Mouse (Mus musculus): ENCODE data around the gene Mrps33. TPM values are rescaled to one million over a fixed set of nuclear protein-coding genes. Genes with fewer than 3 reads are reported as not detected.
A peak's percentile ranks its signal among the peaks of the same experiment; 100 is the strongest.

Gene Mrps33
- polyA plus RNA-seq, 1 experiment from 2014 or later = 64.2 TPM

- no peak for ATAC-seq (ENCODE audit: insufficient read depth)
- H3K9me3 ChIP-seq (replicated peaks) = no peaks in the 10 kb centered on the region
- 67% methylated on average over 3 of the region's 3 CpGs for whole genome bisulfite sequencing (ENCODE audit: insufficient replicate concordance)
- H3K36me3 ChIP-seq (replicated peaks) = peaks cover 10% of the 10 kb centered on the region
- H3K4me3 ChIP-seq (replicated peaks) = no peak overlapping the region
- peaks cover 5% of the 10 kb centered on the region; the same call in 1 of the 2 replicates for H3K4me1 ChIP-seq (replicated peaks)
- H3K27ac ChIP-seq (replicated peaks) = no peak overlapping the region
- H3K27me3 ChIP-seq = no peaks in the 10 kb centered on the region
- H3K4me2 ChIP-seq = no peak overlapping the region
- H3K9ac ChIP-seq = no peak overlapping the region
These were observed 4.9 kb downstream of the Mrps33 start for GRCm38 (mm10) chr6:39805916-39806315.

- no peak overlapping the region for H3K27ac ChIP-seq (replicated peaks)
- 78% methylated on average over 7 of the region's 7 CpGs for WGBS (ENCODE audit: insufficient replicate concordance)
- no peak for ATAC-seq (ENCODE audit: insufficient read depth)
These were observed 9.8 kb downstream of the Mrps33 start for GRCm38 (mm10) chr6:39800977-39801376.

DNA sequence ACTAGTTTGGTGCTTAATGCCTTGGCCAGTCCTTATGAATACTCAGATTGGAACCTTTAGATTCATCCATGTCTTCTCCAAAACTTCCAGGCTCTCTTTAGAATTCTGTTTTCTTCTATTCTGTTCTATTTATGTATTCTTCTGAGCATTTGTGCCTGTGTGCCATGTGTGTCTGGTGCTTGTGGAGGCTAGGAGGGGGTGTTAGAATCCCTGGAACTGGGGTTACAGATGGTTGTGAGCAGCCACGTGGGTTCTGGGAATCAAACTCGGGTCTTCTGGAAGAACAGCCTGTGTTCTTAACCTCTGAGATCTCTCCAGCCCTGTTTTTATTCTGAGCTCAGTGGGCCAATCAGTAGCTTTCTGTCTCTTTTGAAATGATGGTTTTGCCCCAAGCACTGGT, 13.7 kb downstream of the Mrps33 start:
- Histone ChIP-seq H3K4me1 (replicated peaks) (no peaks in the 10 kb centered on the region), H3K9me3 (replicated peaks) (no peaks in the 10 kb centered on the region), H3K4me2 (no peak overlapping the region), H3K9ac (no peak overlapping the region), H3K27me3 (no peaks in the 10 kb centered on the region), H3K36me3 (replicated peaks) (peaks cover 15% of the 10 kb centered on the region), H3K4me3 (replicated peaks) (no peak overlapping the region), H3K27ac (replicated peaks) (no peak overlapping the region)
- no peak for ATAC-seq (ENCODE audit: insufficient read depth)
- 42% methylated on average over 2 of the region's 2 CpGs for WGBS (ENCODE audit: insufficient replicate concordance)

More at GRCm38 (mm10) chr6:39800977-39801376, 9.8 kb downstream of the Mrps33 start:
- Histone ChIP-seq H3K4me3 (replicated peaks) (no peak overlapping the region), H3K4me2 (no peak overlapping the region), H3K9ac (no peak overlapping the region), H3K27me3 (no peaks in the 10 kb centered on the region), H3K9me3 (replicated peaks) (no peaks in the 10 kb centered on the region), H3K4me1 (replicated peaks) (no peaks in the 10 kb centered on the region), H3K36me3 (replicated peaks) (peaks cover 21% of the 10 kb centered on the region)

- no peak overlapping the region for H3K9ac ChIP-seq
- no peak for ATAC-seq (ENCODE audit: insufficient read depth)
- no peak overlapping the region for H3K4me2 ChIP-seq
- no peak overlapping the region for H3K4me3 ChIP-seq (replicated peaks)
- no peaks in the 10 kb centered on the region for H3K27me3 ChIP-seq
- WGBS (ENCODE audit: insufficient replicate concordance) = 59% methylated on average over 1 of the region's 1 CpGs
- peaks cover 14% of the 10 kb centered on the region for H3K36me3 ChIP-seq (replicated peaks)
- H3K4me1 ChIP-seq (replicated peaks) = no peaks in the 10 kb centered on the region
- H3K27ac ChIP-seq (replicated peaks) = no peak overlapping the region
- H3K9me3 ChIP-seq (replicated peaks) = no peaks in the 10 kb centered on the region
These were observed 14.6 kb downstream of the Mrps33 start for GRCm38 (mm10) chr6:39796150-39796549.

DNA sequence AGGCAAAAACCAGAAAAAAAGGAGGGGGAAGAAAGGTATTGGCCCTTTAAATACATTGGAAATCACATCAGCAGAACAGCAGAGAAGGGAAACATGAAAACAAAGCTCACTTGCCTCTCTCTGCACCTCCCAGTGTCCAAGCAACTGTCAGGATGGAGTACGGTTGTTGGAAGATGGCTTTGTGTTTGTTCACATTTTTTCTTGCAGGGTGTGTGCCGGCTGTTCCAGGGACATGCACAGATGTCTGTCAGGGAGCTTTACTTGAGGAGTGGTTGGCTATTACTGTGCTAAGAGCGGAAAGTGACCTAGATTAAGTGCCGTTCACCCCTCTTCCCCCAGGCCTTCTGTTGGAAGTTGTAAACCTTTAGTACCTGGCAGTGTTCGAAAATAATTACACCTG, 19.0 kb downstream of the Mrps33 start:
- Histone ChIP-seq H3K36me3 (replicated peaks) (no peaks in the 10 kb centered on the region), H3K4me2 (no peak overlapping the region), H3K9ac (no peak overlapping the region), H3K4me1 (replicated peaks) (no peaks in the 10 kb centered on the region), H3K27me3 (peaks cover 9% of the 10 kb centered on the region; the same call in 1 of the 2 replicates), H3K4me3 (replicated peaks) (no peak overlapping the region), H3K9me3 (replicated peaks) (no peaks in the 10 kb centered on the region), H3K27ac (replicated peaks) (no peak overlapping the region)
- no peak for ATAC-seq (ENCODE audit: insufficient read depth)
- 63% methylated on average over 5 of the region's 5 CpGs for WGBS (ENCODE audit: insufficient replicate concordance)

DNA sequence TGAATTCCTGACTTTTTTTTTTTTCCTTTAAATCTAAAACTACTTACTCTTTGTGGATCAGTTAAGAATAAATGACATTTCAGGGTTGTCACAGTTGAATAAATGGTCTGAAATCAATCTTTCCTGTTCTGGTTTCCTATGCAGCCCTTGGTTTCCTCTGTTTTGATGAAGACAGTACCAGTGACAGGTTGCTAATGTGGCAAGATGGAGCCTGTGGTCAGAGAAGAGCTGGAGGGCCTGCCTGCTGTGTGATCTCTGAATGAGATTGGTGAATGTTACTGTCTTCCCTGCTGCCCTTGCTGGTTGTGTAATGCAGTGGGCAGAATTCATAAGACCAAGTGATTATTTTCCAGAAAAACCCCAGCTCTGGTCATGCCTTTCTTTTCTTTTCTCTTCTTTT, 22.4 kb downstream of the Mrps33 start:
- Histone ChIP-seq H3K36me3 (replicated peaks) (no peaks in the 10 kb centered on the region), H3K4me3 (replicated peaks) (no peak overlapping the region), H3K4me2 (no peak overlapping the region), H3K27me3 (peaks cover 9% of the 10 kb centered on the region; the same call in 1 of the 2 replicates), H3K9ac (no peak overlapping the region), H3K27ac (replicated peaks) (no peak overlapping the region), H3K9me3 (replicated peaks) (no peaks in the 10 kb centered on the region), H3K4me1 (replicated peaks) (no peaks in the 10 kb centered on the region)
- ATAC-seq (ENCODE audit: insufficient read depth) = no peak

- Histone ChIP-seq H3K4me1 (replicated peaks) (no peaks in the 10 kb centered on the region), H3K27me3 (peaks cover 9% of the 10 kb centered on the region; the same call in 1 of the 2 replicates), H3K36me3 (replicated peaks) (no peaks in the 10 kb centered on the region), H3K9ac (no peak overlapping the region), H3K27ac (replicated peaks) (no peak overlapping the region), H3K4me3 (replicated peaks) (no peak overlapping the region), H3K4me2 (no peak overlapping the region), H3K9me3 (replicated peaks) (no peaks in the 10 kb centered on the region)
- 29% methylated on average over 9 of the region's 9 CpGs for WGBS (ENCODE audit: insufficient replicate concordance)
- ATAC-seq (ENCODE audit: insufficient read depth) = no peak
These were observed 23.0 kb downstream of the Mrps33 start for GRCm38 (mm10) chr6:39787783-39788182.

GRCm38 (mm10) chr6:39785944-39786343, 24.8 kb downstream of the Mrps33 start:
- ATAC-seq (ENCODE audit: insufficient read depth) = no peak
- H3K27ac ChIP-seq (replicated peaks) = no peak overlapping the region
- WGBS (ENCODE audit: insufficient replicate concordance) = 60% methylated on average over 5 of the region's 5 CpGs

DNA sequence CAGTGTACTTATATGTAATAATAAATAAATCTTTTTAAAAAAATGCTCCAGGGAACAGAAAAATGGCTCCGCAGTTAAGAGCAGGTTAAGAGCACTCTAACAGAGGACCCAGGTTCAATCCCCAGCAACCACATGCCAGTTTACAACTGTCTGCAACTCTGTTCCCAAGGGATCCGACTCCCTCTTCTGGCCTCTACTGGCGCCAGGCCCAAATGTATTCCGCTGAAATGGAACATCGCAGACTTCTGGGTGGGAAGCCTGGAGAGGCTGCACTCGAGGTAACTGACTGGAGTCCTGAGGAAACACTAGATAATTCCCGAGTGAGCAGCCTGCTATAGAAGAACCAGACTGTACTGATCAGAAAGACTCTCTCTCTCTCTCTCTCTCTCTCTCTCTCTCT, 27.3 kb downstream of the Mrps33 start:
- Histone ChIP-seq H3K4me2 (no peak overlapping the region), H3K36me3 (replicated peaks) (no peaks in the 10 kb centered on the region), H3K27me3 (peaks cover 16% of the 10 kb centered on the region), H3K4me3 (replicated peaks) (no peak overlapping the region), H3K9me3 (replicated peaks) (no peaks in the 10 kb centered on the region), H3K4me1 (replicated peaks) (peaks cover 11% of the 10 kb centered on the region), H3K27ac (replicated peaks) (no peak overlapping the region), H3K9ac (no peak overlapping the region)
- no peak for ATAC-seq (ENCODE audit: insufficient read depth)
- 65% methylated on average over 7 of the region's 7 CpGs for WGBS (ENCODE audit: insufficient replicate concordance)

More at GRCm38 (mm10) chr6:39785944-39786343, 24.8 kb downstream of the Mrps33 start:
- peaks cover 11% of the 10 kb centered on the region for H3K4me1 ChIP-seq (replicated peaks)
- H3K4me2 ChIP-seq = no peak overlapping the region
- H3K4me3 ChIP-seq (replicated peaks) = no peak overlapping the region
- no peak overlapping the region for H3K9ac ChIP-seq
- H3K36me3 ChIP-seq (replicated peaks) = no peaks in the 10 kb centered on the region
- H3K9me3 ChIP-seq (replicated peaks) = no peaks in the 10 kb centered on the region
- peaks cover 13% of the 10 kb centered on the region for H3K27me3 ChIP-seq

DNA sequence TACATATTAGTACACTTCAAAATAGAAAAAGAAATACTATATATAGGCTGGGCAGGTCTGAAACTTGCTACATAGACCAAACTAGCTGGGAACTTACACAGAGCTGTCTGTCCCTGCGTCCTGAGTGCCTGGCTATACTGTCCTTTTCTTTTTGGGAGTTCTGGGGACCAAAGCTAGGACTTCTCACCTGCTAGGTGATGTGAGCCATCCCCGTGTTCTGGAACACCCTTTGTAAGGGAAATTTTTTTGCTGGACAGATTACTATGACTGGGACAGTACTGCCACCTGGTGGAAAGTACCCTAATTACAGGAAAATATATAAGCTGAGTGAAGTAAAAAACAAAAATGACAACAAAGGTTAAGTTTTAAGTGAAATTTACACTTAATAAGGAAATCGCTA, 28.2 kb downstream of the Mrps33 start:
- no peaks in the 10 kb centered on the region for H3K36me3 ChIP-seq (replicated peaks)
- WGBS (ENCODE audit: insufficient replicate concordance) = 20% methylated on average over 3 of the region's 3 CpGs
- H3K4me1 ChIP-seq (replicated peaks) = peaks cover 11% of the 10 kb centered on the region
- H3K27ac ChIP-seq (replicated peaks) = no peak overlapping the region
- no peaks in the 10 kb centered on the region for H3K9me3 ChIP-seq (replicated peaks)
- peaks cover 12% of the 10 kb centered on the region for H3K27me3 ChIP-seq
- H3K9ac ChIP-seq = no peak overlapping the region
- H3K4me2 ChIP-seq = no peak overlapping the region
- no peak overlapping the region for H3K4me3 ChIP-seq (replicated peaks)
- no peak for ATAC-seq (ENCODE audit: insufficient read depth)

DNA sequence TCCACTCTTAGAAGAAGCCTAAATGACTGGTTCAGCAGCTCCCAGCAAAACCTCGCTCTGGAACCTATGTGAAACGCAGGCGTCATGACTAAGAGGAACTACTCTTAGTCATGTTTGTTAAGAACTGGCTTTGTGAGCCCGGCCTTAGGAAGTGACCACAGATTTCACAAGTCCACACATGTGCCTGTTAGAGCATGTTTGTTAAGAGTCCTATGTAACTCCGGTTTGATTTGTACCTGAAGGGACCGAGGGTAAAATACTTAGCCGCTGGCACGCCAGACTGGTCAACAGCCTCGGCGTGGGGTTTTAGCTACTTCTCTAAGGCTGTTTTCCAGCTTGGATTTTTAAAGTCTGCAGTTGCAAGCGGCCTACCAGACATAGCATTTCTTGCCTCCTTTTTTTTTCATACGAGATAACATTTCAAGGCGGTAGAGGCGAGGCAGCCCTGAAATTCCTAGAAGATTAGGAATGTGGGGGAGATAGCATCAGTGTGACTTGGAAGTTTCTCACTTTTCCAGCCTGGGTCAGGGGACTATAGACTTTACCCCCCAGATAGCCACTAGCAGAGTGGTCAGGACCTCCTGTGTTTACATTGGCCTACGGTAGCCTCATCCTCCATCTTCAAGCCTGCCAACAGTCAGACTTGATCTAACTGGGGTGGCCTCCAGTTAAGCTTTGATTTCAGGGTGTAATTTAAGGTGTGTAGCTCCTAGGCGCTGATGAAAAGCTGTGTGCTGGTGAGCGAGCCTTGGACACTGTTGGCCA, 28.8 kb downstream of the Mrps33 start:
- Histone ChIP-seq H3K4me2 (peak overlapping the region; percentile 54), H3K9ac (no peak overlapping the region), H3K4me1 (replicated peaks) (peaks cover 11% of the 10 kb centered on the region), H3K36me3 (replicated peaks) (no peaks in the 10 kb centered on the region), H3K9me3 (replicated peaks) (no peaks in the 10 kb centered on the region), H3K27me3 (peaks cover 7% of the 10 kb centered on the region), H3K27ac (replicated peaks) (peak overlapping the region; percentile 57; the same call in 1 of the 2 replicates), H3K4me3 (replicated peaks) (peak overlapping the region; percentile 26; the same call in 1 of the 2 replicates)
- peak; percentile 44; the same call in 1 of the 2 replicates for ATAC-seq (ENCODE audit: insufficient read depth)
- 37% methylated on average over 17 of the region's 17 CpGs for WGBS (ENCODE audit: insufficient replicate concordance)
